Mouse (Mus musculus): ENCODE results near the gene Cpne4. TPM values are rescaled to one million over a fixed set of nuclear protein-coding genes. Genes with fewer than 3 reads are reported as not detected.

Gene Cpne4
- polyA plus RNA-seq, 1 experiment from 2014 or later, result 0.34 TPM

- Histone ChIP-seq H3K9me3 (no peaks in the 10 kb centered on the region), H3K27me3 (ENCODE audit: insufficient read depth, poor library complexity, severe bottlenecking) (no peaks in the 10 kb centered on the region), H3K27ac (no peak overlapping the region), H3K4me3 (no peak overlapping the region), H3K36me3 (peaks cover 62% of the 10 kb centered on the region), H3K4me1 (replicated peaks) (no peaks in the 10 kb centered on the region)
- 88% methylated on average over 4 of the region's 4 CpGs for WGBS
- no peak for DNase-seq (ENCODE audit: low spot score)
Observed at GRCm38 (mm10) chr9:105078460-105078859, 531.4 kb downstream of the Cpne4 start.

- WGBS, result 89% methylated on average over 3 of the region's 3 CpGs
- no peaks in the 10 kb centered on the region for H3K4me1 ChIP-seq (replicated peaks)
- no peaks in the 10 kb centered on the region for H3K27me3 ChIP-seq (ENCODE audit: insufficient read depth, poor library complexity, severe bottlenecking)
- H3K36me3 ChIP-seq, result peaks cover 44% of the 10 kb centered on the region
- H3K4me3 ChIP-seq, result no peak overlapping the region
- H3K27ac ChIP-seq, result no peak overlapping the region
- no peaks in the 10 kb centered on the region for H3K9me3 ChIP-seq
- DNase-seq (ENCODE audit: low spot score), result no peak
Observed at GRCm38 (mm10) chr9:105080246-105080645, 533.2 kb downstream of the Cpne4 start.

Other genes starting within 250 kb of the Cpne4 start
- gene Acpp, start 209.5 kb upstream of the Cpne4 start, polyA plus RNA-seq (2016; fragmentation: Nextera tagmentation; extraction: Ambion mirVana), result 0.22 and 0.29 TPM in 2 replicates